Mouse (Mus musculus): ENCODE results near the gene Dusp22. TPM values are rescaled to one million over a fixed set of nuclear protein-coding genes. Genes with fewer than 3 reads are reported as not detected.

The Dusp22 gene
- polyA plus RNA-seq, 1 experiment from 2014 or later = 19.7 TPM

DNA sequence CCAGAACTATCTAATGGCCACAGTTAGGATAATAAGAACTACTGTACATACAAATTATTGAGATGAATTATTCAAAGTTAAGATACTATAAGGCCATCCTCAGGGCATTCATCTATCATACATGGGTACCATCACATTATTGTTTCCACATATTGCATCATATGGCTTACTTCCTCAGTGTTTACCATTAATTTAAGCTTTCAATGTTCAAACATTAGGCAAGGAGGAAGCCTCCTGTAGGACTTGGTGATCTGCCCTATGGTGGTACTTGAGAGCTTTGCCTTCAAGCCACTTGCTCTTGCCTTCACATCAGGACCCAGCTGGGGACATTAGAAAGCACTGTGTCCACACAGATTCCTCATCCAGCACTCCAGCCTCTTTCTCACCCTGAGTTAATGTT, 11.3 kb upstream of the Dusp22 start:
- TF ChIP-seq CTCF (IDR thresholded peaks at IDR 0.05) = no peak
- CTCF ChIA-PET = no interaction called here
- no peak for DNase-seq (ENCODE audit: low read depth, low spot score)
- POLR2A ChIA-PET = no interaction called here
- no peaks in the 10 kb centered on the region for H3K27me3 ChIP-seq
- no peak for ATAC-seq
- in situ Hi-C loops (cut with MboI; ENCODE audit: low pct_unique_long_range_greater_than_20kb) = no loop called here

DNA sequence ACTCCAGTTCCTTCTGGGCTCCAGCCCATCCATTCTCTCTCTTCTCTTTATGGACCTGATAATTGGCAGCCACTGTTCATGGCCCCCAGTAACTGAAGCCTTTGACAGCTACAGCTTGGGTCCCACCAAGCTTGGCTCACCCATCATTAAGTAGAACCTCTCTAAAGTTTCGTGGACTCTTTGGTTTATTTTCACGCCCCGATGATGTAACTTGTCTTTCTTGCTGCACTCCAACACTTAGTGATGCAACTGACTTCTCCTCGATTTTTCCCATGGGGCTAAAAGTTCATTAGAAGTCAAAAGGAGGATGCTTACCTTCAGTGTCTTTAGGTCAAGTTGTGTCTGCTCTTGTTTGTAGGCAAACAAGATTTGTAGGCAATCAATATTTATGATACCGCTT, 10.6 kb upstream of the Dusp22 start:
- CTCF ChIA-PET = interaction anchor here (1.4 kb wide), 1 partner anchor 18 kb away, joined by 3 read pairs; no protein-coding TSS in a partner anchor
- no peaks in the 10 kb centered on the region for H3K27me3 ChIP-seq
- POLR2A ChIA-PET = no interaction called here
- no peak for ATAC-seq
- in situ Hi-C loops (cut with MboI; ENCODE audit: low pct_unique_long_range_greater_than_20kb) = no loop called here
- no peak for DNase-seq (ENCODE audit: low read depth, low spot score)
- no peak for TF ChIP-seq CTCF (IDR thresholded peaks at IDR 0.05)

DNA sequence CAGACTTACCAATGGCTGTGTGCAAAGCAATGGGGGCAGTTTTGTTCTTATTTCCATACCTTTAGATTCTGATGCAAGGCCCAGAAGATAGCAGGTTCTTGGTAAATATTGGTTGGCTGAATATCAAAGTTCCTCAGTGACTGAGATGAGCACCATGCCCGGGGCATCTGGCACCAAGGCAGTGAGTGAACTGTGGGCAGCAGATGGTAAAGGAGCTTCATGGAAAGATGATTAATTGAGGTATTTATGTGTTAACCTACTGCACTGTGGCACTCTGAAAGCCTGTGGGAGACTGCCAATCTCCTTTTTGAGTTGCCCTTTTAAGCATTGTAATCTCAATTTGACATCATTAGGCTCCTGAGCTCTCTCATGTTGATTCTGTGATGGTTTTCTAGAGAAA, 9.1 kb upstream of the Dusp22 start:
- TF ChIP-seq CTCF (IDR thresholded peaks at IDR 0.05) = no peak
- H3K27me3 ChIP-seq = no peaks in the 10 kb centered on the region
- in situ Hi-C loops (cut with MboI; ENCODE audit: low pct_unique_long_range_greater_than_20kb) = no loop called here
- CTCF ChIA-PET = no interaction called here
- no peak for DNase-seq (ENCODE audit: low read depth, low spot score)
- POLR2A ChIA-PET = no interaction called here
- ATAC-seq = no peak

DNA sequence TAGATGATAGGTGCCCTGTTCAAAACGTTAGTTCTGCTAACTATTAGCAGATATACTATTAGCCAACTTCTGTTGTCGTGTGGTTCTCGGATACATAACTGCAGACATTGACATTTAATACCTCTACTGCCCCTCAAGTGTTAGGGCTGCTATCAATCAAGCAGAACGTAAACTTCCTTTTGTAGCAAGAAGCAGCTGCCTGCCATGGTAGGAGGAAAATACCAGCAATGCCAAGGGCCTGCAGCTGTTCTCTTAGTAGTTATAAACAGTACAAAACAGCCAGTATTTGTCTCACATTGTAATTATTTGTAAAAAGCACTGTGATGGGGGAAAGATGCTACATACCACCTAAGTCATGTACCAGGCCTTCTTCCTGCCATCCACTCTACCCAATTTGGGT, 6.7 kb upstream of the Dusp22 start:
- ATAC-seq (no peak), DNase-seq (ENCODE audit: low read depth, low spot score) (no peak)
- POLR2A ChIA-PET = interaction anchor here (0.9 kb wide), 1 partner anchor 11 kb away, joined by 3 read pairs; no protein-coding TSS in a partner anchor
- no peaks in the 10 kb centered on the region for H3K27me3 ChIP-seq
- TF ChIP-seq CTCF (IDR thresholded peaks at IDR 0.05) = no peak
- in situ Hi-C loops (cut with MboI; ENCODE audit: low pct_unique_long_range_greater_than_20kb) = no loop called here
- CTCF ChIA-PET = no interaction called here

DNA sequence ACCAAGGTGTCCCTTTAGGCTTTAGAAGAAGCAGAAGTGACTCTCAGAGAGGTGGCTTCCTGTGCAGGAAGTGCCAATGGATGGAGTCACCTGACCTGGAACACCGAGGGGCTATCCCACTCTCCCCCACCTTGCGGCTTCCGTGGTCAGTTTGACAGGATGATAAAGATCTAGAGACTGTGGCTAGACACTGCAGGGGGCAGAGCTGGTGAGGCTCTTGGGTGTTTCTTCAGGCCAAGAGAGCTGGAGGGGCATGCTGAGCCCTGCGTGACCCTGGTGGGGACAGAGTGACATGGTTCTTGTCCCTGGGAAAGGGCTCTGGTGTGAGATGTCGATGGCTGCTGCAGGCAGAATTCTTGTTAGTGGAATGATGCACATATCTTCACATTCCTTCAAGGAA, 5.3 kb upstream of the Dusp22 start:
- no peak for TF ChIP-seq CTCF (IDR thresholded peaks at IDR 0.05)
- no peaks in the 10 kb centered on the region for H3K27me3 ChIP-seq
- CTCF ChIA-PET = no interaction called here
- DNase-seq (ENCODE audit: low read depth, low spot score) = no peak
- POLR2A ChIA-PET = no interaction called here
- ATAC-seq = no peak
- in situ Hi-C loops (cut with MboI; ENCODE audit: low pct_unique_long_range_greater_than_20kb) = no loop called here

DNA sequence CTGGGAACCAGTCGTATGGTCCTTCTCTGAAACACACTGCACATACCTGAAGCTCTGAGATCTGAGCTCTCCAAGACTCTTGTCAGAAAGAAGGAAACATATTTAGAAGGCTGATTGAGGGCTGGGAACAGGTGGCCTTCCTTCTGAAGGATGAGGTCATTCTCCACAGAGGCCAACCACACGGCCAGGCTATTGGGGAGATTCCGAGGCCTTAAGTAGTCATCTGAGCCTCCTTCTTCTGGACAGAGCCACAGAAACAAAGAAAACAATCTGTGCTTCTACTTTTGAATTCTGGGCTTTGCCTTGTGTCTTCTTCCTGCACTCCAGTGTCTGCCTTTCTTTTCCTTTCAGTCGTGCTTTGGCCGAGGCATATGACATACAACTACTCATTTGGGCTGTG, 2.9 kb upstream of the Dusp22 start:
- DNase-seq (ENCODE audit: low read depth, low spot score) (no peak), ATAC-seq (no peak)
- in situ Hi-C loops (cut with MboI; ENCODE audit: low pct_unique_long_range_greater_than_20kb) = no loop called here
- H3K27me3 ChIP-seq = no peaks in the 10 kb centered on the region
- CTCF ChIA-PET = no interaction called here
- POLR2A ChIA-PET = no interaction called here
- TF ChIP-seq CTCF (IDR thresholded peaks at IDR 0.05) = no peak

DNA sequence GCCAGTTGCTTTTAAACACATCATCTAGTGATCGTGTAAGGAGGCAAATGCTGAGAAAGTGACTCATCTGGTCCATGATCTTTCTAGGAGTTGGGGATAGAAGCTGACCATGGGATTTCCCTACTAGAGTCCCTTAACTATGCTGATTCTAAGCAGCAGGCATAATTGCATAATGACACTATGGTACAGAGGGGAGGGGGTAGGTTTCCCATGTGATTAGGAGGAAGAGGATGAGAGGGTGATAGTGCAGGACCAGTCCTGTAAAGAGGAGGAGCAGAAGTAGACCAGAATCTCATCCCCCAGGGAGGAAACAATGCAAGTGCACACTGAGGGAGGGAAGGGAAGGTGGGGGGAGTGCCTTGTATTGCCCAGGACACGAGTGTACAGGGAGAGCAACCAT, 2.0 kb upstream of the Dusp22 start:
- H3K27me3 ChIP-seq = no peaks in the 10 kb centered on the region
- in situ Hi-C loops (cut with MboI; ENCODE audit: low pct_unique_long_range_greater_than_20kb) = no loop called here
- no peak for ATAC-seq
- DNase-seq (ENCODE audit: low read depth, low spot score) = no peak
- CTCF ChIA-PET = no interaction called here
- TF ChIP-seq CTCF (IDR thresholded peaks at IDR 0.05) = no peak
- POLR2A ChIA-PET = no interaction called here

DNA sequence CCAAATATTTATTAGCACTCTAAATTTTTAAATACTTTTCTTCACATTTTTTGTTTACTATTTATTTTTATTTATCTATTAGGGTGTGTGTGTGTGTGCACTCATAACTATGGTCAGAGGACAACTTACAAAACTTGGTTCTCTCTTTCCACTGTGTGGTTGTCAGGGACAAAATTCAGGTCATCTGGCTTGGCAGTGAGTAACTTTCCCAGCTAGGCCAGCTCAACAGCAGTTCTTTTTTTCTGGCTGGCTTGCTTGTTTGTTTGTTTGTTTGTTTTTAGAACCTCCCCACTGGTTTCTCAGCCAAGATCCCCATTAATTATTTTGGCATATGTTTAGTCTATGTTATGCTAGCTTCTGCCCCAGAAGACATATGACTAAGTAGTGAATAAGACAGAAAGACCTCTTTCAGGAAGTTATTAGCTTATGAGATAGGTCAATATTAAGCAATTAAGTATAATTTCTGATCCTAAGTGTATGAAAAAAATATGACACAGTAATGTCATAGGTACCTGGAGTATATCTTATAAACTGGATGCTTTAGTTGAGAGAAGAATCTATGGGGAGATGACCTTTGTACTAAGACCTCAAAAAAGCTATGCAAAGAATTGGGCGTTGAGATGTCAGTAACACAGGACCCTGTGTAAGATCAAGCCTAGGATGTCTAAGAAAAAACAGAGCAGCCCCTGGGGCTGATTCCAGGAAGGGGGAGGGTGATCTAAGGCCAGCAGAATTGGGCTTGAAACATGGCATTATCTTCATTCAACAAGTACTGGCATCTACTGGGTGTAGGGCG, 1.4 kb upstream of the Dusp22 start:
- no peak for TF ChIP-seq CTCF (IDR thresholded peaks at IDR 0.05)
- POLR2A ChIA-PET = no interaction called here
- DNase-seq (ENCODE audit: low read depth, low spot score) (no peak), ATAC-seq (no peak)
- CTCF ChIA-PET = no interaction called here
- H3K27me3 ChIP-seq = no peaks in the 10 kb centered on the region
- in situ Hi-C loops (cut with MboI; ENCODE audit: low pct_unique_long_range_greater_than_20kb) = no loop called here

DNA sequence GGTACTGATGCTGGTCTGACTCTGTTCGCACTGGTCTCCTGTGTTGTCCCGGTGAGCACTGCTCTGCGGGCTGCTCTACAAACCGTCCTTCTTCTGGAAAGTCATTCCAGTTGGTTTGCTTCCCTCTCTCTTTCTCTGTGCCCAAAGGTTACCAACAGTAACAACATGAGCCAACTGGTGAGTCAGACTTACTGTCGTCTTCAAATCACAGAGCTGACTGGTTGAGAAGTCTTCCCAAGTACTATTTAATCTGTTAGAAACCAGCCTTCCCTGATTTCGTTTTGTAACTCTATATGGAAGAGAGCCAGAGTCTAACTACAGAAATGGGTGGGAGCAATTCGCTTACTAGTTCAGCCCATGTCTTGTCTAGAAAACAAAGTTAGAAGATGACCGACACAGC, 5.5 kb downstream of the Dusp22 start:
- TF ChIP-seq CTCF (IDR thresholded peaks at IDR 0.05) = no peak
- no peak for ATAC-seq
- in situ Hi-C loops (cut with MboI; ENCODE audit: low pct_unique_long_range_greater_than_20kb) = no loop called here
- DNase-seq (ENCODE audit: low read depth, low spot score) = no peak
- H3K27me3 ChIP-seq = no peaks in the 10 kb centered on the region
- ChIA-PET CTCF (interaction anchor here (1.0 to 1.2 kb wide), 2 partner anchors 12 to 20 kb away, joined by 3 read pairs; no protein-coding TSS in a partner anchor), POLR2A (interaction anchor here (1.1 kb wide), 1 partner anchor 14 kb away, joined by 3 read pairs; no protein-coding TSS in a partner anchor)

DNA sequence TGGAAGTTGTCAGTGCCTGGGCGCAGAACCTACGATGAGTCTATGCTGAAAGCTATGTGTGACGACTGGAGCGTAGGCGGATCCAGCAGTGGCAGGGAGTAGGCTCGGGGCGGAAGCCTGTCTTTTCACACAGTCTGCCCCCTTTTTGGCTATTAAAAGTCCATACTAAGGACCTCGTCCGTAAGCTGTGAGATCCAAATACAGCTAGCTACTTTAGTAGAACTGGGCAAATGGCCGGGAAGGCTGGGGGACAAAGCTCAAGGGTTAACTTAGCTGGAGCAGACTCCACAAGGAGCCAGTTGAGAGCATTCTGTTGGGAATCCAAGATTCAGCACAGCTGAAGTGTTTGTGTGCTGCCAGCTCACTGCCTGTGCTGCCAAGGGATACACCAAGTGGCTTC, 6.7 kb downstream of the Dusp22 start:
- no peak for DNase-seq (ENCODE audit: low read depth, low spot score)
- no peak for TF ChIP-seq CTCF (IDR thresholded peaks at IDR 0.05)
- in situ Hi-C loops (cut with MboI; ENCODE audit: low pct_unique_long_range_greater_than_20kb) = no loop called here
- ChIA-PET CTCF (interaction anchor here (0.9 to 1.2 kb wide), 2 partner anchors 63 to 66 kb away, joined by 3 read pairs; no protein-coding TSS in a partner anchor), POLR2A (no interaction called here)
- H3K27me3 ChIP-seq = no peaks in the 10 kb centered on the region
- ATAC-seq = no peak

DNA sequence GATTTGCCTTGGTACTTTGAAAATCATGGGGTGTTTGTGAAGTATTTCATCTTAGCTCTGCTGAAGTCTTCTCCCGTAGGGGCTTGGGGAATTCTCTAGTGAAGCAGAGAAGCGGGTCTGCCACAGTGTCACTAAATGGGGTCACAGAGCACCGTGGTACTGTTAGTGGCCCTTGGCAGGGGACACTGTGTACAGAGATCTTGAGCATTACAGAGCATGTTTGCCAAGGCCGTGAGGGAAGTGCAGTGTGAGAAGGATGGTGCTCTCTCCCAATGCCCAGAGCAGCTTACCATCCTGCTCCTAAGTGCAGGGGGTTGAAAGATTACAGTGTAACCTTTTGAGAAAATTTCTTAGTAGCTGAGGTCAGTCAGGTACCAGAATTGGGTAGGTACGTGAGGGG, 8.5 kb downstream of the Dusp22 start:
- H3K27me3 ChIP-seq = no peaks in the 10 kb centered on the region
- ChIA-PET POLR2A (no interaction called here), CTCF (interaction anchor here (0.9 kb wide), 1 partner anchor 10 kb away, joined by 4 read pairs; no protein-coding TSS in a partner anchor)
- no peak for ATAC-seq
- no peak for DNase-seq (ENCODE audit: low read depth, low spot score)
- in situ Hi-C loops (cut with MboI; ENCODE audit: low pct_unique_long_range_greater_than_20kb) = no loop called here
- no peak for TF ChIP-seq CTCF (IDR thresholded peaks at IDR 0.05)

DNA sequence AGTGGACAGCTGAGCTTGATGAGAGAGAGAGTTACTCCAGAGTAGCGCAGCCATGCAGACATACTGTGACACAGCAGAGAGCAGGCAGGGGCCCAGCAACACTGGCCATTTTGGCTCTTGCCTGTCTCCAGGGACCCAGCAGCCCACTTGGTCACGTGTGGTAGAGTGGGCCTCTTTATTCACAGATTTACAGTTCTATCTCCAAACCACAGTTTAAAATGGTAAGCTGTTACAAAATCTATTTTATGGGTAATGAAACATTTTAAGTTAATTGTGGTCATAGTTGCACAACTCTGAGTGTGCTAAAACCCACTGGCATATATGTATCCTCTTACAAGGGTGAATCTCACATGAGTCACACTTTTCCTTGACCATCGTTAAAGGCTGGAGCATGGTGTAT, 9.5 kb downstream of the Dusp22 start:
- ATAC-seq (no peak), DNase-seq (ENCODE audit: low read depth, low spot score) (no peak)
- ChIA-PET CTCF (interaction anchor here (0.9 to 1.0 kb wide), 2 partner anchors 9 kb away, joined by 4 read pairs; partner anchors contain the start of gene Dusp22), POLR2A (no interaction called here)
- no peak for TF ChIP-seq CTCF (IDR thresholded peaks at IDR 0.05)
- in situ Hi-C loops (cut with MboI; ENCODE audit: low pct_unique_long_range_greater_than_20kb) = no loop called here
- H3K27me3 ChIP-seq = no peaks in the 10 kb centered on the region

All from Patski (cell line).